Mouse (Mus musculus) ES-Bruce4 (cell line): ENCODE measurements at regions not wholly inside any gene's neighbourhood (a gene's known extent, or its start where the extent isn't known, plus 50 kb on each side); places are given as distances from the start of the nearest gene placed in this dataset.

Experiments
- CTCF ChIP-seq: IDR thresholded peaks from one replicate; pipeline ENCODE4 v1.8.1; 2011; ENCODE audit warnings: low read depth, low read length
- EP300 ChIP-seq: IDR thresholded peaks from 2 replicates; pipeline ENCODE4 v1.6.1; 2011; ENCODE audit warnings: low read depth, low read length; ENCODE audit not compliant: insufficient read depth
- POLR2A ChIP-seq: IDR thresholded peaks from one replicate; pipeline ENCODE4 v1.8.1; 2011; ENCODE audit warnings: low read length; ENCODE audit not compliant: insufficient read depth

DNA sequence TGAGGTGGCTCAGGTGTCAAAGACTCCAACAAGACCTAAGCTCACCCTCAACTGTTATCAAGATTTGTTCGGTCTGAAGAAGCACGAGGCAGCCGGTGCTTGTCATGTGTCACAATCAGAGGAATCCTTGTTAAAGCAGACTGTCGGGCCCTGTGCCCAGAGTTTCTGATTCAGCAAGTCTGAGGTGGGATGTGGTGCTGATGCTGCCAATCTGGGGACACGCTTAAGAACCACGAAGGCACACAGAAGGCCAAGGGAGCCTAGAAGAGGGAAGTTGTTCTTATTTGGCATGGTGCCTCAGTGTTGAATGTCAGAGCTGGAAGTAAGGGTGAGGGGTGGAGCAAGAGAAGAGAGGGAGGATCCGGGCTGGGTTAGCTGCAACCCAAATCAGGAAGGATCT is 85.0 kb downstream of the Ephb3 start:
- TF ChIP-seq CTCF = no peak
- TF ChIP-seq POLR2A = no peak
- TF ChIP-seq EP300 = no peak
